Mouse (Mus musculus) heart, postnatal 0 days (tissue): ENCODE results near the gene Dynll1.

Source experiments
- CTCF ChIP-seq: IDR thresholded peaks from 2 replicates; pipeline ENCODE4 v1.5.1; 2016; ENCODE audit warnings: antibody characterized with exemption, control low read depth, low read depth
- EP300 ChIP-seq: IDR thresholded peaks from 2 replicates; pipeline ENCODE4 v1.6.1; 2016; ENCODE audit warnings: antibody characterized with exemption, low read depth

GRCm38 (mm10) chr5:115326875-115327609 is 26.2 kb upstream of the Dynll1 start, which contains the start of gene Srsf9:
- TF ChIP-seq CTCF (no peak), EP300 (no peak)
